Mouse (Mus musculus): Measurements from ENCODE around the gene Gm20683.
"Not testable (repeated sequence)": the region's sequence is repeated elsewhere in the genome, so short reads cannot be mapped to it uniquely, and the experiment has no call there.

- TF ChIP-seq CTCF (IDR thresholded peaks at IDR 0.05; ENCODE audit: borderline replicate concordance, insufficient read depth, low read depth, low read length); POLR2A (IDR thresholded peaks at IDR 0.05; ENCODE audit: borderline replicate concordance, insufficient read depth, low read length): not testable (repeated sequence)
Observed at GRCm38 (mm10) chr17:25871566-25871965, 30.0 kb upstream of the Gm20683 start.

Data from cerebellum, adult 2 months (tissue).